Mouse (Mus musculus) adrenal gland, postnatal 4 days (tissue): Measurements from ENCODE around the gene Tm9sf3. TPM values are rescaled to one million over a fixed set of nuclear protein-coding genes. Genes with fewer than 3 reads are reported as not detected.
"Not testable (repeated sequence)": the region's sequence is repeated elsewhere in the genome, so short reads cannot be mapped to it uniquely, and the experiment has no call there.

Experiments
- DNase-seq, 2 experiments: peaks; one replicate each; pipeline ENCODE4 v3.0.0; 2021 to 2022; ENCODE audit warnings: low spot score in 2 of 2, mixed read lengths in 2 of 2
- long read RNA-seq, 2 experiments: library from polyadenylated mRNA; stranded (forward); transcript quantifications; one replicate each; pipeline ENCODE4 v2.0.0; 2021
- total RNA-seq, 2 experiments: library from RNA; stranded (reverse); gene quantifications; 2 replicates each; pipeline ENCODE4 v1.2.3; 2021

Gene Tm9sf3
- 100 to 1,000 TPM; 163 to 170 TPM for total RNA-seq
- long read RNA-seq, experiment 1, transcript Tm9sf3-202 (15 exons, 3,170 nt): major isoform, 120 of 136 reads
- long read RNA-seq, experiment 1, partial matches to known transcripts: 3 of 136 reads
- long read RNA-seq, experiment 1, other reads (novel, unspliced or antisense): 13 of 136 reads
- long read RNA-seq, experiment 2, full-length matches to known transcripts: 334 of 376 reads
- long read RNA-seq, experiment 2, partial matches to known transcripts: 16 of 376 reads
- long read RNA-seq, experiment 2, other reads (novel, unspliced or antisense): 26 of 376 reads

DNA sequence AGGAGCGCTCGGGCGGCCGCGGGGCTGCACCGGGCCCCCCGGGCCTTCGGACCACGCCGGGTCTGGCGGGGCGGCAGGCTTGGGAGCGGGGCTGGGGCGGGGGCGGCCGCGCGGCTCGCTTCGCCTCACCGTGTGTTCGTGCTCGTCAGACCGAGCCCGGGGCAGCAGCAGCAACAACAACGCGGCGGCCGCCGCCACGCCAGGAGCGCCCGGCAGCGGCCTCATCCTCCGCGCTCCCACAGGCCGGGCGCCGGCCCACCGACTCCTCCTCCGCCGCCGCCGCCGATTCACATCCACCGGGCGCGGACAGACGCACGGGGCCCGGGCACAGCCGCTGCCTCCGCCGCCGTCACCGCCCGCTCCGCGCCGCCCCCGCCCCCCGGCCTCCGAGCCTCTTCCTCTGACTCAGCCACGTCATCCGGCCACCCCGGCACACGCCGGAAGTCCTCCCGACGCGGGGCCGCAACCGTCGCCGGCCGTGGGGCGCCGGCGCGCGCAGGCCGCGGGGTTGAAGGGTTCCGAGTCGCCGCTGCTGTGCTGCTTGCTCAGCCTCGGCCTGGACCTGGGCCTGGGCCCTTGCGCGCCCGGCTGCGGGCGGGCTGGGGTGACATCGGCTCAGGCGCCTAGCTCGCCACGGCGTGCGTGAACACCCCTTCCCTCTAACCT lies at the start of gene Tm9sf3:
TSS of gene Tm9sf3 (minus strand) at position 368 of the 666 bp plus-strand sequence.
- peak; percentile 70 to 77 for DNase-seq

DNA sequence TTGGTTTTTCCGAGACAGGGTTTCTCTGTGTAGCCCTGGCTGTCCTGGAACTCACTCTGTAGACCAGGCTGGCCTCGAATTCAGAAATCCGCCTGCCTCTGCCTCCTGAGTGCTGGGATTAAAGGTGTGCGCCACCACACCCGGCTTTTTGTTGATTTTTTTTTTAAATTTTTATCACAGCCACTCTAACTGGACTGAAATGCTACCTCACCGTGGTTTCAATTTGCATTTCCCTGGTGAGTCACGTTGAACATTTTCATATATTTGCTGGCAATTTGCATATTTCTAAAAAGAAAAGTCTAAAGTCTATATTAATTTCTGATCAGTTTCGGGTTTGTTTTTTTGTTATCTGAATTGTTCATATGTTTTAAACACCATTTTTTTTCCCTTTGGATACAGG lies 48.8 kb upstream of the Tm9sf3 start:
- DNase-seq: not testable (repeated sequence)

DNA sequence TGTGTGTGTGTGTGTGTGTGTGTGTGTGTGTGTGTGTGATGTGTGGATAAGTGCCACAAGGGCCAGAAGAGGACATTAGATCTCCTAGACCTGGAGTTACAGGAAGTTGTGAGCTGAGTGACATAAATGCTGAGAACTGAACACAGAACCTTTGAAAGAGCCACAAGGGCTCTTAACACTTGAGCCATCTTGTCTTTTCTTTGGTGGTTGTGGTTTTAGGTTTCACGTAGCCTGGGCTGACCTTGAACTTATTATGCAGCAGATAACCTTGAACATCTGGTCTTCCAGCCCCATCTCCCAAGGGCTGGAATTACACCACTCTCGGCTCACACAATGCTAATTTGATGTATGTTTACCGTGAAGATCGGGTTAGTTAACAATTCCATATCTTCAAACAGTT lies 48.2 kb upstream of the Tm9sf3 start:
- no peak for DNase-seq

DNA sequence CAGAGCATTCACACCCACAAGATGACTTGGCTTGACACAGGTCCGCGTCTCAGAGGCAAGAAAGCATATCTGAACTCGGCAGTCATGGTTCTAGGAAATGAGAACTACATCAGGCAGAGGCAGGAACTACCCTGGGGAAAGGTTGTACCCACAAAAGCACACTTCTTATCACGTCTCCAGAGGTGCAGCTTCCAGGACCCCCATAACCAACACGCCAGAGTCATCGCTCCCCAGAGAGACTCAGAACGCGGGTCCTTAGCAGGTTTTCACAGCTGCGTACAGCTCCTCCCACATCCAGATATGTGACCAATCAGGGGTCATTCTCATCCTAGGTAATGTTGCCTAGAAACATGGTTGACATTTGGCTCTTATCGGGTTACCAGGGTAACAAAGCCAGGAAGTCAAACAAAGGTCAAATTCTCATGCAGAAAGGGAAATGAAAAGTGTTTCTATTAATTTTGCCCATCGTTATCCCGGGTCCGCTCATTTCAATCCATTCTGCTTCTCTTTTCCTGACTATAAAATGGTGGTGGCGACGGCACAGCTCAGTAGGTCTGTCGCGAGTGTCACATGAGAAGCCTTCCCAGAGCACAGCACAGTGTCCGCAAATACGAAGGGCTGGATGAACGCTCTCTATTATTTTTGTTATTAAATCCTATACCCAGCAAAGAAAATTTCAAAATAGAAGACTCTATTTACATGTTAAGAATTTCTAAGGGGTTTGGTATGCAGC lies 47.3 kb upstream of the Tm9sf3 start:
- no peak for DNase-seq

DNA sequence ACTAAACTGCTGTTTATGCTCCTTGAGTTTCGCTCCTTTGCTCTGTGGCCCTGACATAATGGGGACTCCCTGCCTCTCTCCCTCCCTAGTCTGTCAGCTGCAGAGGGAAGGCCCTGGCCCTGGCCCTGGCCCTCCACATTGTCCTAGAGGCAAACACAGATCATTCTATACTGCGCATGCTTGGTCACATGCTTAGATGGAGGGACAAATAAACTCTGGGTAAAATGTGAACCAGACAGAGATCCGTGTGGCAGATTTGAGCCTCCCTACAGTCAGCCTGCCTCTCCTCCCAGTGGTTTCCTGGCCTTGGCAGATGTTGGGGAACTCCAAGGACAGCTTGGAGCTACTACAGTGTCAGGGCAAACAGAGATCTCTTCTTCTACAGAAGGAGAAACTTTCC lies 40.1 kb upstream of the Tm9sf3 start:
- no peak for DNase-seq

DNA sequence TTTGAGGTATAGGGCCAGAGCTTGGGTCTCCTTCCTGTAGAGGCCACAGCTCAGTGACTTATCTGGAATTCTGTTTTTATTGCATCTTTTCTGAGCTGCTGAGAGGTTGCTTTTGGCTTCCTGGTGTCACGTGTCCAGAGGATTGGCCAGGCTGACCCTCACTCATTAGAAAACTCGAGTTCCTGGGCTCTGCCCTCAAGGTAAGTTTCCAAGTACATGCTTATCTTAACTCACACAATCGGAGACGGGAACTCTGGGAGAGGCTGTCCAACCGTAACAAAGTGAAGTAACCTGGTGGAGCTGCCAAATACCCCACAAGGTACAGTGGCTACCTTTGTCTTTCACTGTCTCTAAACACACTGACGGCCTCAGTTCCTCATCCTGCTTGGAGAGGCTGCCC lies 39.6 kb upstream of the Tm9sf3 start:
- no peak for DNase-seq

DNA sequence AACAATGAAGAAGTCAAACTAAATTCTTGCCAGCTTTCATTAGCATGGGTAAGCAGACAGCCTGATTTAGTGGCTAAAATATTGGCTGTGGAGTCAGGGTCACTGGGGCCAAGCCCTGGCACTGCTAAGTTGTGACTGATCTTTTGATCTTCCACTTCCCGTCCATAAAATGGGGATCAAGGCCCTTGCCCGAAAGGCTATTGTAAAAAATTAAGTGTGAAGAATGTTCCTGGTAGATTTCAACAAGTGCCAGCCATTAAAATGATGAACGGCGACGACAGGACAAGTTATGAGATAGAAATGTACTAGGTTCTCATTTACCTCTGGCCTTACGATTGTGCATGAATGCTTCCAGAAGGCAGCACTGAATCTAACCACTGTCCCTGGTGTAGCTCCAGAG lies 38.1 kb upstream of the Tm9sf3 start:
- DNase-seq: no peak

DNA sequence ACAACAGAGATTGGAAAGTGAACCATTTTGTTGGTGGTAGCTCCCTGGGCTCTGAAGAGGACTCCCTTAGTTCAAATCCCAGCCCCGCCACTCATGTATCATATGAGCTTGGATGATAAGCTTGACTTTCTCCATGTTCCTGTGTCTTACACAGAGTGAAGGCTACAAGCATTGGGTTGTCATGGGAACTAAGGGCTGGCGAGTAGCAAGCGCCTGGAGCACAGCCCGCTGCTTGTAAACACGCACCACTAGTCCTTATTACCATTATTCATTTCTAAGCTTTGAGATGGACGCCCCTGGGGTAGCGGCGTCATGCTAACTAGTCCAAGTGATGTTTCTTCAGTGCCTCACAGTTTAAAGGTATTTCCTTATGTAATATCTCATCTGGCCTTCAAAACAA lies 35.6 kb upstream of the Tm9sf3 start:
- no peak for DNase-seq

DNA sequence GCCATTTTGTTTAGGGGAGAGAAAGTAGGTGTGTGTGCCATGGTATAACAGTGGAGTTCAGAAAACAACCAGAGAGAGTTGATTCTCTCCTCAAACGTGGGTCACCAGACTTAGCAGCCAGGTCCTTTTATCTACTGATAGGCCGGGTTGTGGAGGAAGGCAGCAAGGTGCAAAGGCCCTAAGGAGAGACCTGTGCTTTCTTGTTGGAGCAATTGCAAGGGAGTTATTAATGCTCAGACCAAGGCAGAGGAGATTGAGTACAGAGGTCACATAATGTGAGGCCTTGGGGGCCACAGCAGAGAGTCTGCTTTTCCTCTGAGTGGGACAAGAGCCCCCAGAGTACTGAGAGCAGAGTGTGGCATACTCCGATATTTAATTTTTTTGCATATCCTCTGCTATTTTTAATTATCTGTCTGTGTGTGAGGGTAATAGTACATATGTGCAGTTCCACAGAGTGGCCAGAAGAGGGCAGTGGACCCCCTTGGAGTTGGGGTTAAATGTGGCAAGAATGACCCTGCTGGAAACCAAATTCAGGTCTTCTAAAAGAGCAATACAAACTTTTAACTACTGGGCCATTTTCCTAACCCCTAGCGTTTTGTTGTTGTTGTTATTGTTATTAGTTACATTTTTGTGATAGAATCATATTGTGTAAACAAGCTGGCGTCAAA lies 27.3 kb upstream of the Tm9sf3 start:
- DNase-seq: no peak

DNA sequence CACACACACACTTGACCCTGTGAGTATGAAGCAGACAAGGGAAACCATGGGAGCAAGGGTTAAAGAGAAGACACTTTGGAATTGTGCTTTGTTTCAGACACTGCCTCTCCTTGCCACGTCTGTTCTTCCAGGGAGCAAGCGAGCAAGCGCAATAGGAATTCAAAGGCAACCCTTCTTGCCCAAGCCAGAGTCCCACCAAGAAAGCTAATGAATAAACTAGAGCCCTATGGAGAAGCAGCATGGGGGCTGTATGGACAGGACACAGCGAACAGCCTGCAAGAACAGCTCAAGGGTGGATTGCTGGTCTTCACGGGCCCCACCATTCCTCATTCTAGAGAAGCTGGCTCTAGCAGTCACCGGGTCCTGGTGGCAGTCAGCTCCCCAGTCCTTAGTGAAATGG lies 24.8 kb upstream of the Tm9sf3 start:
- no peak for DNase-seq

DNA sequence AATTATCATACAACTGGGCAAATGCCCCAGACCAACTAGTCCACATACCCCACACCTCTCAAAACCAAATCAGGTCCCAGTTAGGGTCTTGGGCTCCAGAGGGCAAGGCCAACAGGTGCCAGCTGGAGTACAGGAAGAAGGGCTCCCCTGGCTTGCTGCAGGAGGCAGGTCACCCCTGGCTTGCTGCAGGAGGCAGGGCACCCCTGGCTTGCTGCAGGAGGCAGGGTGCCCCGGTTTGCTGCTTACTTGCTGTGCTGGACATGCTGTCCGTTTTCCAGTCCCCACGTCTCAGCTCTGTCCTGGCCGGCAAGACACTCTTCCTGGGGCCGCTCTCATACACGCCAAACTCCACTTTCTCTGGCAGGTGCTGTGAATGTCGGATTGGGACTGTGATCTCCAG lies 23.4 kb upstream of the Tm9sf3 start:
- DNase-seq: no peak

DNA sequence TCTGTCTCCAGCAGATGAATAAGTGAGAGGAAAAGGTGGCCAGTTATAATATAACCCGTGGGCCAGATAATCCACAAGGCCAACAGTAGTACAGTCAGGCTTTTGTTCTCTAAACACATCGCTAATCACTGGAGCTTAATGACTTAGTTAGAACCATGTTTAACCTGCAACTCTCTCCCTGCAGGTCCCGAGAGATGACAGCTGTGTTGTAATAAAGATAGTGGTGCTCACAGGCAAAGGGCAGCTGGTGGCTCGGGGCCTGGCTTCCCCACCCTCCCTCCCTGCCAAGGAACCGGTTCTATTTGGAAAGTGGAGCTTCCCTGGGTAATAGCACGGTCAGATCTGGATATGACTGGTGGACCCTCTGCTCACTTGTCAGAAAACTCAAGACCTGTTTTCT lies 20.7 kb upstream of the Tm9sf3 start:
- no peak for DNase-seq

DNA sequence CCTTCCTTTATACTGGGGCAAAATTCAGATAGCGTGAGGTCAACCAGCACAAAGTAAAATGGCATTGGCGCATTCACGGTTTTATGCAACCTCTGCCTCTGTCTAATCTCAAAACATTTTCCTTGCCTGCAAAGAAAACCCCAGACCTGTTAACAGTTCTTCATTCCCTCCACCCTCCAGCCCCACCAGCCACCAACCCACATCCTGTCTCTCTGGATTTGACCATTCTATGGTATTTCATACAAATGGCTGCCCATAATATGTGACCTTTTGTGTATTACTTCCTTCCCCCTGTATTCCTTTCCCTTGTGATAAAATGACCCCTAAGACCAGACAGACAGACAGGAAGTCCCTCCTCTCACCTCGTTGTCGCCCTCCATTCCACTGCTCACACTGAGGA lies 18.9 kb upstream of the Tm9sf3 start:
- DNase-seq: no peak

DNA sequence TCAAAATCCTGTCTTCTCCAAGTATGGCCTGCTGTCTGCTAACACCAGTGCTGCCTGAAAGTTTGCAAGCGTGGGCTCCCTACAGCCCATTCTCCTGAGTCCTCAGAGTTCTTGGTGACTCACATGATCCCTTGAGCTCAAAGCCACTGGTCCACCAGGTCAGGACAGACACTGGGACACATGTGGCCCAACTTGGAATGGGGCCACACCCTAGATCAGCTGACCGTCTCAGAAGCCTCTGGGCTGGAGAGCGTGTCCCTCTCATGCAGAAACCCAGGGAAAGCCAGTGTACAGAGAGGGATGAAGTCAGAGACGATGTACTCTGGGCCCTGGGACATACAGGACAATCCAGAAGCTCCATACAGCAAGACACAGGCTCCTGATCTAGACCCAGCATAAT lies 18.4 kb upstream of the Tm9sf3 start:
- DNase-seq: no peak

DNA sequence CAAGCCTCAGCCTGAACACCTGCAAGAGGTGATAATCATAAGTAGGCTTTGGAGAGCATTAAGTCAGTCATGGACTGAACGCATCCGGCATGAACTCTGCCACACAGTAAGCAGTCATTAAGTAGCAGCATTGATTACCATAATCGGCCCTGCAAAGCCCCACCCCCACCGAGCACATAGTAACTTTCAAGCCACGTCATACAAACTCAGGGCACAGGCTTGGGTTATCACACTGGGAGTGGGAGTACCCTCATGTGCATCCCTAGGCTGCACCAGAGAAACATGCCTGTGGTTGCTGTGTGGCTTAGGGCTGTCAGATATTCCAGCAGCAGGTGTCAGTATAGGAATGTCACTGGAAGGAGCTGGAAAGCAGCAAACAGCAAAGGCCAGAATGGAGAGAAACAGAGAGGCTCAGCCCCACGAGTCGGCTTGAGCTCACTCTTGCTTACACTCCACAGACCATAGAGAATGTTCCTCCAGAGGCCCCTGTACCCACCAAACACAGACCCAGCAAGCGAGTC lies 16.0 kb upstream of the Tm9sf3 start:
- DNase-seq: no peak

DNA sequence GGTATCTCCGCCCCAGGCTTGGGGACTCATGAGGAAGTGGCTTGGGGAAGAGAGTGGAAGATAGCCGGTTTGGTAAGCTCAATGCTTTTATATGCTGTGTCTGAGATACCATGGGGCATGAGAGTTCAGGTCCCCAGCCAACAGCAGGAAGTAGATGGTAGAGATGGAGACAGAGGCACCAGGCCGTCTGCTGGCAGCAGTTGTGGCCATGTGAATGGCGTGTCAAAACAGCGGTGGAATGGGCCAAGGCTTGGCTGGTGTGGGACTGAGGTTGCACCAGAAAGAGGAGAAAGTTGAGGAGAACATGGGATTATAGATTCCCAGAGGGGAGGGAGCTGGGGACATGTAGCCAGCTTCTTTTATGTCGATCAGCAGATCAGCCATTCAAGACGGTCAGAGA lies 14.8 kb upstream of the Tm9sf3 start:
- no peak for DNase-seq

DNA sequence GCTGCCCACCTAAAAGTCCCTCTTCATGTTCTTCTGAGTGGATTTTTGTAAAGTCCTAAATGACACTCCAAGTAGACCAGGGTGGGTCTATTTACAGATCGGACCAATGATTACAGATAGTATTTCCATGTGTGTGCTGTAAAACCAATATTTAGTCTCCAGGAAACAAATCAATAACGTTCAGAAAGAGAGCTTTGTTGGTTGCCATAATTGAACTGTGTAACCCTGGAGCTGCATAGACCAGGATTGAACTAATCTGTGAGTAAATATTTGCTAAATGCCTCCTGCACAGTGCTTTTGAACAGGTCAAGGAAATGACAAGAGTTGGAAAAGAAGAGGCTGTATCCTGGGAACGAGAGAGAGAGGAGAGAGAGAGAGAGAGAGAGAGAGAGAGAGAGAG lies 11.8 kb upstream of the Tm9sf3 start:
- DNase-seq: no peak

DNA sequence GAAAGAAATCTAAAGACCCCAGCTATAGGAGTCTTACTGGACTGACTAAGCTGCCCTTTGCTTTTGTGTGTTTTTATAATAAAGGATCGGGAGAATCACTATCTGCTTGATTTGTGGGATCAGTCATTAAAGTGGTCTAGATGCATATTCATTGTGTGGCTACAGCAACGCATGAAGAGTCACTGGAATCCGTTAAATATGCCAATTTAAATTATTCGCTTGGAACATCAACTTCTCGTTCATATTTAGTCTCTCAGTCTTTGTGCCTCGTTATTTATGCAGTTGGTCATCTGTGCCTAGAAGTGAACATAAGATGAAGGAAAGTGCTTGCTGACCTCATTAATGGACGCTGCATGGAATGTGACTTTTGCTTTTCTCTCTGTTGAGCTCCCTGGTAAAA lies 7.1 kb upstream of the Tm9sf3 start:
- DNase-seq: no peak

DNA sequence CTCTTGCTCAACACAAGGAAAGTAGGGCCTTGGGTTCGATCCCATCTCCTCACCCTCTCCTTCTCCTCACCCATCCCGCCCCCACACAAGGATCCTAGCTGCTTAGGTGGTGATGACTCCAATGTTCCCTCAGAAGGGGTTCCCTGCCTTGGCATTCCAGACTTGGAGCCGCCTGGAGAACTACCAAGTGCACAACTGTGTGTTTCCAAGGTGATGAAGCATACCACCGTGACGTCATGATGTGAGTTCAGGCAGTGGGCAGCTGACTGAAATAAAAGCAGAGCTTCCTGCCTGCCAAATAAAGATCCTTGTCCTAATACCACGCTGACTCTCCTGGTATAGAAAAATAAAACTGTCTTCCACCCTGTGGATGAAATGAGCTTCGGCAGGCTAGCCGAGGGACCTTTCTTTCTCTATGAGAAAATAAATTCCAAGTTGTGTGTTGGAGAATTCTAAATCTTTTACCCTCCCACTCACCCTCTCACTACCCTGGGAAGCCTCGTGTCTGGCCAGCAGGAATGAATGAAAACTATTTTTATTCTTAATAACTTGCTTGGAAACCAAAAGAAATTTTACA lies 6.4 kb upstream of the Tm9sf3 start:
- no peak for DNase-seq

DNA sequence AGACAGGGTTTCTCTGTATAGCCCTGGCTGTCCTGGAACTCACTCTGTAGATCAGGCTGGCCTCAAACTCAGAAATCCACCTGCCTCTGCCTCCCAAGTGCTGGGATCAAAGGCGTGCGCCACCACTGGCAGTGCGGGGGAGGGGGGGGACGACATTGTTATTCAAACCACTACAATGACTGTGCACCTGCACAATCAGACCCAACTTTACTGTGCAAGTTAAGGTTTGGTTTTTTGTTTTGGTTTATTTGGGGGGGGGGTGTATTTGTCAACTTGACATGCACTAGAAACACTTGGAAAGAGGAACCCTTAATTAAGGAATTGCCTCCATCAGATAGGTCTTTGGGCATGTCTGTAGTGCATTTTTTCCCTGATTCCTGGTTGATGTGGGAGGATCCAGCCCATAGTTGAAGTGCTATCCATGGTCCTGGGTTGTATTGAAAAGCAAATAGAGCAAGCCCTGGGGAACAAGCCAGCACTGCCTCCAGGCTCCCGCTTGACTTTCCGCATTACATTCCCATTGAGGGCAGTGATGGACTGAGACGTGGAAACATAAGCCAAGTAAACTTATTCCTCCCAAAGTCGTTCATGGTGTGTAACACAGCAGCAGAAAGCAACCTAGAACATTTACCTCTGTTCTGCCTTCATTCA lies 2.6 kb upstream of the Tm9sf3 start:
- no peak for DNase-seq

DNA sequence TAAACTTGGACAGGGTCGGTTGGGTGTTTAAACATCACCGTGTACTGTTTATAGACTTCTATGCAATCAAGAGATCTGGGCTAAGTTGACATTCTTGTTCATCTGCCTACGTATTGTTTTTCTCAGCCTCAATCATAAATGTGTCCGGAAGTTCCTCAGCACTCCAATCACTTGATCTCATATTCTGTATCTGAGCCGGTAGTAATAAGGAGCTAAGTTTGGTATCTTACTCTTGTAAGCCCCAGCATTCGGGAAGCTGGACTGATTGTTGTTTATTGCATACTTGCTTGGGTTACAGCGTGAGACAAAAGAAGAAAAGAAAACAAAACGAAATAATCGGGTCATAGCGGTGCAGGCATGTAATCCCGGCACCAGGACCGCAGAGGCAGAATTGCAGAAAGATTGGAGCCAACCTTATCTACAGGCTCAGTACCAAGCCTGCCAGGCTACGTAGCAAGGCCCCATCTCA lies 568 bp upstream of the Tm9sf3 start:
- no peak for DNase-seq
